Mouse (Mus musculus) cerebellum, postnatal 14 days (tissue): ENCODE results near the gene Pir.

Experiments used
- DNase-seq, 2 experiments: peaks; one replicate each; pipeline ENCODE4 v3.0.0; 2021; ENCODE audit warnings: mixed read lengths in 2 of 2

Gene Pir

GRCm38 (mm10) chrX:164345359-164345938 is 76.3 kb downstream of the Pir start:
- no peak for DNase-seq

GRCm38 (mm10) chrX:164348937-164349336 is 79.8 kb downstream of the Pir start:
- no peak for DNase-seq

- DNase-seq = no peak
Observed at GRCm38 (mm10) chrX:164365153-164365865, 96.1 kb downstream of the Pir start.

- DNase-seq = no peak
Observed at GRCm38 (mm10) chrX:164370576-164370975, 101.4 kb downstream of the Pir start.

- peak in 1 of 2 experiments; percentile 3 for DNase-seq
Observed at GRCm38 (mm10) chrX:164373081-164373480, 103.9 kb downstream of the Pir start, which contains the start of gene Vegfd. Gene Vegfd (plus strand): TSS chrX:164373378.

GRCm38 (mm10) chrX:164374586-164374985 is 105.4 kb downstream of the Pir start:
- no peak for DNase-seq

GRCm38 (mm10) chrX:164379721-164380120 is 110.5 kb downstream of the Pir start:
- no peak for DNase-seq

GRCm38 (mm10) chrX:164381618-164382408 is 112.6 kb downstream of the Pir start:
- DNase-seq = peak; percentile 75 to 82

- no peak for DNase-seq
Observed at GRCm38 (mm10) chrX:164394091-164394490, 124.9 kb downstream of the Pir start.

- DNase-seq = peak in 1 of 2 experiments; percentile 27
Observed at GRCm38 (mm10) chrX:164398456-164398855, 129.3 kb downstream of the Pir start.

- DNase-seq = no peak
Observed at GRCm38 (mm10) chrX:164405080-164405649, 136.0 kb downstream of the Pir start.

- no peak for DNase-seq
Observed at GRCm38 (mm10) chrX:164406133-164407022, 137.2 kb downstream of the Pir start.

- no peak for DNase-seq
Observed at GRCm38 (mm10) chrX:164408301-164408927, 139.2 kb downstream of the Pir start.

- DNase-seq = no peak
Observed at GRCm38 (mm10) chrX:164410562-164410961, 141.4 kb downstream of the Pir start.

- DNase-seq = no peak
Observed at GRCm38 (mm10) chrX:164416803-164417202, 147.6 kb downstream of the Pir start.

- no peak for DNase-seq
Observed at GRCm38 (mm10) chrX:164418008-164418407, 148.8 kb downstream of the Pir start.

GRCm38 (mm10) chrX:164419471-164419939 is 150.3 kb downstream of the Pir start, which contains the start of gene Piga:
Gene Piga (plus strand): TSS chrX:164419787.
- DNase-seq = peak; percentile 90 to 91

GRCm38 (mm10) chrX:164419955-164420354 is 150.8 kb downstream of the Pir start:
- no peak for DNase-seq

- no peak for DNase-seq
Observed at GRCm38 (mm10) chrX:164420518-164420917, 151.3 kb downstream of the Pir start.
